Mouse (Mus musculus): ENCODE data around the gene Sox5.

Sox5 gene

DNA sequence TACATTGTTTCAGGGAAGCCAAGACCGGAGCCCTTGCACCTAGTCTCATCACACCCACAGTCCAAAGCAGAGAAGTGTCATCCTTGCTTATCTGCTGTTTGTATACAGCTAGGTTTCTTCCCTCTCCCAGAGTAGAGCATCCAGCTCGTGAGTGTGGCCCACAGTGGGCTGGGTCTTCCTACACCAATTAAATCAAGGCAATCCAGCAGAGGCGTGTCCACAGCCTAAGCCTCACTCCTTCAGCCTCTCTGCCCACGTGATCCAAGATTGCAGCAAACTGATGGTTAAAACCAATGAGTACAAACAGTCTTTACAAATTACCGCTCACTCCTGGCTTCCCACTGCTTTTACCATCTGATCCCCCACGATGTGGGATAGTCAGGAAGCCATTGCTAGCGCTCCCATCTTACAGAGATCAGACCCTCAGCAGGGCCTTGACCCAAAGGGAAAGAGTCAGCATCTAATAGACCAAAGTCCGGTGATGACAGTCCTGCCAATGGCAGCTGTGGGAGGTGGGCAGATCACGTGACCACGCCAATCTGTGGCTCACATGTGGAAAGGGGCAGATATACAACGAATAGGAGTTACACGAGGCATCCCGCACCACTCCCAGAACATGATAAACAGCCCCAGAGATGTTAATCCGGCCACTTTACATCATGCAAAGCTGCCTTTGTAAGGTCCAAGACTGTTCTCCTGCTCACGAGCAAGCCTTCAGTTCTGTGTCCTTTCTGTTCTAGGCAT lies 9.4 kb downstream of the Sox5 start:
- in situ Hi-C loops (cut with MboI, MseI), result no loop called here

DNA sequence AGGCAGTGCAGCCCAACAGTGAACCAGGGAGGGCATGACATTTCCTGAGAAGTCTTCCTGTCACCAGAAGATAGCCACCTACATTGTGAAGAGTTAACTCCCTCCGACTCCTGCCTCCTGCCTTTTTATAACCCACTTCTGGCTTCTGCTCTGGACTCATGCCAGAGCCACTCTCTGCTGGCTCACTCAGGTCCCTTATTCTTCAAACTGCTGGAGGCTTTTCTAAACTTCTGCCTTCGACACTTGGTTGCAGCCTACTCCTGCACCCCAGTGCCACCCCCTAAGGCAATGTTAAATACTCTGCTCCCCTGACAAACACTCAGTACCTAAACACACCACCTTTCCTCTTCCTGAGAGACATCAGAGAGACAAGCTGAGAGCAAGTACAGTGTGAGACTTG lies 12.7 kb downstream of the Sox5 start:
- in situ Hi-C loops (cut with MboI, MseI), result no loop called here

DNA sequence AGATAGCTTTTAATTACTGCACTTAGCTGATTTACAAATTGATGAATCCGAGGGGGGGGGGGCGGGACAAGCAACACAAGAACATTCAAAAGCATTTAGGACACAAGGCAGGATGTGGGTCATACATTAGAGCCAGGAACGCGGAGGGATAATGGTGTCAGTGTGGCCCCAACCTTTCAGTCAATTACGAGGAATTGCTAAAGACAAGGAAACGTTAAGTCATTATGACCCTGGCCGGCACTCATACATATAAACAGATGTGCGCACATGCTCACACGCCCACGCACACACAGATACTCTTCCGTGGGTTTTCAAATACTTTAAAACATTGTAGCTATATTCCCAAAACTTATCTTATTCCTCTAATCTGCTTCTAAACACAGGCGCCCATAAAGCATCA lies 19.9 kb downstream of the Sox5 start:
- in situ Hi-C loops (cut with MboI, MseI), result no loop called here

DNA sequence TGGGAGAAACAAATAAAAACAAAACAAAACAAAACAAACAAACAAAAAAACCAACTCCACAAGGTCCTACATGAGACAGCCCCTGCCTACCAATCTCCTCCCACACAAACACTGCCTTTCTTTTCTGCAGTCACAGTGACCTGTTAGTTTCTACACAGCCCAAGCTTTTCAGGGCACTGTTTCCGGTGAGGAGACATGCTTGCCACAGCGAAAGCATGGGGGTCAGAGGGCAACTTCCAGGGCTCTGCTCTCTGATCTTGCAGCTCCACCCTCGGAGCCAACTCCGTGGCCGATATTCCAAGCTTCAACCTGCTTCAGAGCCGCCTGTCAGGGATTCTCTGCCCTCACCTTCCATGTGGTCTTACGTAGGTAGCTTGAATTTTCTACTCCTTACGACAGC lies 22.6 kb downstream of the Sox5 start:
- in situ Hi-C loops (cut with MboI, MseI), result no loop called here

DNA sequence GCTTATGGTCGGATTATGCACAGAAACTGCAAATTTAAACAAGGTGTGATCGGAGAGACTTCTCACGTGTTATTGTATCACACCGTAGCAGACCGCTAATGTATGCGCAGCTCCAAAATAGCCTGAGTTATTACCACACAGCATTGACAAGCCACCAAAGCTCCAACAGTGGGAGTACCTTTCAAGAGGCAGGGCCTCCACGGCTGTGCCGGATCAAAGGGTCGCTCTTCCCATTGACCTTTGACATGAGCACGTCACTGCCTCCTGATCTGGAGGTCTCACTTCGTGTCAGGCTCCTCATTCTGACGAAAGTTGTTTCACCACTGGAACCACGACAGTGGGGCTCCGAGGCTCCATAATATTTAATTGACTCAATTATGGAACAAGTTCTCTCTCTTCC lies 24.4 kb downstream of the Sox5 start:
- in situ Hi-C loops (cut with MboI, MseI), result no loop called here

DNA sequence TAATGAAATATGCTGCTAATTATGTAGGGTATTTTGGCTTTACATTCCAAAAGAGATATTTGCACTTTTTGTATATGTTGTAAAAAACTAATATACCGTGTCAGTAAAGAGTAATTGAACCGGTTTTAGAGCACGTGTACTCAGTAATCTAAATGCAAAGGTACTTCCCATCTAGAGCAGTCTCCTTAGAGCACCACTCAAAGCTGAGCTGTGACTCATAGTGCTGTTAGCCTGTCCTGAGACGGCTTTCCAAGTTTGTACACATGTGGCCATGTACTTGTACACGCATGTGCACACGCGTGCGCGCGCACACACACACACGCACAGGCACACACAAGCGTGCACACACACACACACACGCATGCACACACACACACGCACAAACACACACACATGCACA lies 25.3 kb downstream of the Sox5 start:
- in situ Hi-C loops (cut with MboI, MseI), result no loop called here

DNA sequence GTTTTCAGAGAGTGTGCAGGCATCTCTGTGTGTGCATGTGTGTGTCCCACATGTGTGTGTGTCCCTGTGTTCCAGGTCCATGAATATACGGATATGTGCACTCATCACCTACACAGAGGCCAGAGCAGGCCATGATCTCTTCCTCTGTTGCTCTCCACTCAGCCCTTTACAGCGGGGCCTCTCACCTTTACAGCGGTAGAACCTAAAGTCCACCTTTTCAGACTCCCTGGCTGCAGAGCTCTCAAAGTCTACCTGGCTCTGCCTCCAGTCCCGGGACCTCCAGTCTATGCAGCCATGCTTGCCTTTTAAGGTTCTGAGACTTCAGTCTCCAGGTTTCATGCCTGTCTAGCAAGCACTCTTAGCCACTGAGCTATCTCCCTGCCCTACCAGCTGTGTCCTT lies 26.5 kb downstream of the Sox5 start:
- in situ Hi-C loops (cut with MboI, MseI), result no loop called here

DNA sequence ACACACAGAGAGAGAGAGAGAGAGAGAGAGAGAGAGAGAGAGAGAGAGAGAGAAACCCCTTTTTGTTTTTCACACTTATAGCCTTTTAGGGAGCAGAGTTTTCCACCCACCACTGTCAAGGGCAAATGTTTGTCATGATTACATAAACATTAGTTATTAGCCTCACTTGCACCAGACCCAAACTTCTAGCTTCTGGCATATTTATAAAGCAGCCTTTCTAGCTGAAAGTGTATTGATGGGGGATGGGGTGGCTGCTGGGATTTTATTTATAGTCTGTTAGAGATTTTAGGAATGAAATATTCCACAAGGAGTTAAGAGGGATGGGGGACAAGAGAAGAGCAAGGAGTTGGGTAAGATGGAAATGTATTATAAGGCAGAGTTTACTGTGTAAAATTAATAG lies 27.4 kb downstream of the Sox5 start:
- in situ Hi-C loops (cut with MboI, MseI), result no loop called here

DNA sequence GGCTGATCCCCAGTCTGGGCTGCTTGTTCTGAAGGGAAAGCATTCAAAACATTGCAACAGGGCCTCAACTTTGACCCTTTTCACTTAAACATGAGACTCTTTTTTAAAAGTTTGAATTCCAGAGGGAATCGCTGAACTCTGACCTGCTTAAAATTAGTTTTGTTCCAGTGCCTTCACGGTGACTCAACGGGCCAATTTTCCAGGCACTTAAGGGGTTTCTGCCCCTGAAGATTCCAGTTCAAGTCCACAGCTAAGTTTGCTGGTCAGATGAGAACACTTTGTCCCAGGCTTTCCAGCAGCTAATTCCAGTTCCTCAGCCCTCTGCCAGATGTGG lies 27.8 kb downstream of the Sox5 start:
- in situ Hi-C loops (cut with MboI, MseI), result no loop called here

DNA sequence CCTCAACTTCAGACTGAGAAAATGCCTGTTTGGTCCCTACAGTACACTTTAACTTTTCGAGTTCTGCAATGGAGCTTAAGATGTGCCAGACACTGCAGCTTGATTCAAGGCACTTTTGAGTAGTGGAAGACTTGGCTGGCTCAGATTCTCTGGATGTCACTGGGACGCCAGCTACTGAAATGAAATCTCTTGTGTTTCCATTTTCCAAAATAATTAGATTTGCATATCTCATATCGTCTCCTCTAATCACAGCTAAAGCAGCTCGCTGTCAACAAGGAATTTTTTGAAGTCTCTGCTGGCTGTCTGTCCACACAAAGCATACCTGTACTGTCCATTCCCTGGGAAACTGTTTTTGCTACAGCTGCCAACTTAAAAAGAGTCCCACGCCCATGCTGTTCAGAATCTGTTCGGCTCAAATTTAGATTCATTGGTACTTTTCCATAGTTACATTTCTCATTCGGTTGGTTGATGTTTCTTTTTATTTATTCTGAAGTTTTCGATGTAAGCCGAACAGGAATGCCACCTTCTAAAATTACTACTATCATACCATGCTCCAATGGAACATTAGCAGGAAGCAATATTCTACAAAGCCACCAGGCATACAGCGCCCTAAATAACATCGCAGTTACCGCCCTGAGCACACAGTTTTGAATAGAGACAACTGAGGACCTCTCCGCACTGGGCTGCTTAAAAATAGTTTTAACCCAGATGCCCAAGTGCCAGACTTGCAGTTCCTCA lies 28.4 kb downstream of the Sox5 start:
- in situ Hi-C loops (cut with MboI, MseI), result no loop called here

DNA sequence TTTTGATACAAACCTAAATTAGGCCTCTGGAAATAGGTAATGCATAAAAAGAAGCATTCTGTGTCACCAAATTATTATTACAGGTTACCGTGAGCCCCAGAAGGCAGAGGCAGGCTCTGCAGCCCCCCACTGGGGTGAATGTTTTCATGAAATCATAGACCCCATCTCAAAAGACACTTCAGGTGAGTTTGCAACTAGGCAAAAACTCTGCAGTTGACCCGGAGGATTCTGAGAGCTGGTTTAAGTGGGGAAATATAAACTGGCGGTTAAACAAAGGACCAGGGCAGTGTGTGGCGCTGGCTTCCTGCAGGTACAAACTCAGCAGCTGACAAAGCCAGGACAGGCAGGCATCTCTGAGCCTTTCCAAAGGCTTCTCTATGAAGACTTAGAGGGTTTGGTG lies 30.2 kb downstream of the Sox5 start:
- in situ Hi-C loops (cut with MboI, MseI), result no loop called here

DNA sequence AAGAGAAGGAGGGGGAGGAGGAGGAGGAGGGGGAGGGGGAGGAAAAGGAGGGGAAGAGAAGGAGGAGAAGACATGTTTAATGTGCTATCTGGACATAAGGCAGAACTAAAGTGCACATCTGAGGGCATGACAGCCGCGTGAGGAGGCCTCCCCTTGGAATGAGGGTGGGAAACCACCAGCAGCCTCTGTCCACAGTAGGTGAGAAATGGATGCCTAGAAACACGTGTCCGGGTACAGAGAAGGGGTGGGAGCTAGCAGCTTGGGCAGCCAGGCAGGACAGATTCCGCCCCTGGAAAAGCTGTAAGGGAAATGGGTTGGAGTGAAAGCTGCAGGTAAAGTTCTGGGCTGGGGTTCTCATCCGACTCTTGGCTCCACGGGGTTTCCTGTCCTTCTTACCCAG lies 31.6 kb downstream of the Sox5 start:
- in situ Hi-C loops (cut with MboI, MseI), result no loop called here

DNA sequence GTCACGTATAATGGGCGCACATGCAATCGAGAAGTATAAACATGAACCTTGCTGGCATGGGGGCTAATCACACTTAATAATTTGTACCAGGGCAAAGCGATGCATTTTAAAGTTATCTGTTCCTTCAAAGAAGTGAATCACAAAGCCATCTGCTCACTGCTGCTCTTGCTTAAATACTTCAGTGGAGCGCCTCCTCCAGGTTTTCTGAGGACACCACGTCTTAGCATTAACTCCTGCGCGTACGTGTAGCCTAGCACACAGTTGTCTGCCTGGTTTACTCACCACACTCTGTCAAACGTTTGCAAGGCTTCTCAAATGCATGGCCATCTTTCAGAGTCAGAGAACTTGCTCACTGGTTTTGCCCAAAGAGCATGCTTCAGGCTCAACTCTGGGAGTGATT lies 35.3 kb downstream of the Sox5 start:
- in situ Hi-C loops (cut with MboI, MseI), result no loop called here

DNA sequence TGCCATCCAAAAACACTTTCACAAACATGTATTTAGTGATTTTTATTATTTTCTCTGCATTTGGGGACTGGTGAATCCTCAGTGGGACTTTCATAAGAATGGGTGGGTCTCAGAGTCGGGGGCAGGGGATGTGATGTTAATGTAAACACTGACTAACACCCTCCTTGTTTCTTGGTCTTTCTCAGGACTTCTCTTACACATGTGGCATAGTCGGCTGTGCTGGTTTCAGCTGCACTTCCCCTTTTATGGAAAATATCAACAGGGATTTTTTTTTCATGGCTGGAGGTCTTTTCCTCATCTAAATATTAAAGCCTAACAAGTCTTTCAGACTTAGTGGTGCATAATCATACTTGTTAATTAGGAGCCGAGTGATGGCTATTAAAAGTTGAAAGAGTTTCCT lies 39.2 kb downstream of the Sox5 start:
- in situ Hi-C loops (cut with MboI, MseI), result no loop called here

DNA sequence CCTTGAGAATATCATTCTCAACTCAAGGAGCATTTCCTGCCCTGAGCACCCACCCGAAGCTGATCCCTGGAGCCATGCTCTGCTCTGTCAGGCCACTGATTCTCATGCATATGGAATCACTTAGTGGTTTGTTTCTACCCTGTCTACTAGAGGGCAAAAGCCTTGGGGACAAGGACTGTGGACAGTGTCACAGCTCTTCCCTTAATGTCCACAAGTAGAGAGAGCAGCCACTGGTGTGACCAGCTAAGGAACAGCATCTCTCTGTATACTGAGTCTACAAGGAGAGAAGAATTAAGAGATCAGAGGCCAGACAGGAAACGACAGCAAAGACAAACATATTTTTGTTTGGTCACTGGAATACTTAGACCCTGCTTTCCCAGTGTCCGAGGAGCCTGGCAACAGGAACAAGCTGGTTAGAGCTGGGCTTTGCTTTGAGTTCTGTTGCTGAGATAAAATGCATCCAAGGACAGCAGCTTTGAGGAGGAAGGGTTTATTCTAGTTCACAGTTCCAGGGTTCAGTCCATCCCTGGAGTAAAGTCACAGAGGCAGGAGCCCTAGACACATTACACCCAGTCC lies 40.6 kb downstream of the Sox5 start:
- in situ Hi-C loops (cut with MboI, MseI), result no loop called here

DNA sequence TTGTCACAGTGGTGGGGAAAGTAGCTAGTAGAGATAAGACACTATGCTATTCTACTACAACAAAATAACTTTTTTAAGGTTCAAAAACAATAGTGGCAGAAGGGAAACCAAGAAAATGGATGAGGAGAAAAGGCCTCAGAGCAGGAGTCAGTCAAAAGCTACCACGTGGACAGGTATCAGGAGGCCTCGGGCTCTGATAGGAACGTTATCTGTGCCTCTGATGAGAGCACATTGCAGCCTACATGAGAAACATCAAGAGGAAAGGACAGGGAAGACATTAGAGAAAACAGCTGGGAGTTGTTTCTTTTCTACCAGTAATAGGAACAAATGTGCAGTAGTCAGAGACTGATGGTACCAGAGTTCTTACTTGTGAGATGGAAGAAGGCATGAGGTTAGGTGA lies 41.4 kb downstream of the Sox5 start:
- in situ Hi-C loops (cut with MboI, MseI), result no loop called here

DNA sequence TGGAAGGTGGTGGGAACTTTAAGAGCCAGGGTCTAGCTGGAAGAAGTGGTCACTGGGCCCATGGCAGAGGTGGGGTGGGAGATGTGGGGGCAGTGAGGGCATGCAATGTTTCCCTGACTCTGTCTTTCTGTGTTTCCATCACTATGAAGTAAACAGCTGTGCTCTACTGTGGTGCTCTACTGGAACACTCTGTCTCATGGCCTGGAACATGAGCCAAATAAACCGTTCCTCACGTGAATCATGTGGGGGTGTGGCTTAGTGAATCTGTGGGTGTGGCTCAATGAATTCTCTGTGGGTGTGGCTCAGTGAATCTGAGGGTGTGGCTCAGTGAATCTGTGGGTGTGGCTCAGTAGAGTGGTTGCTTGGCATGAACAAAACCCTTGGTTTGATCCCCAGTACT lies 42.0 kb downstream of the Sox5 start:
- in situ Hi-C loops (cut with MboI, MseI), result no loop called here

DNA sequence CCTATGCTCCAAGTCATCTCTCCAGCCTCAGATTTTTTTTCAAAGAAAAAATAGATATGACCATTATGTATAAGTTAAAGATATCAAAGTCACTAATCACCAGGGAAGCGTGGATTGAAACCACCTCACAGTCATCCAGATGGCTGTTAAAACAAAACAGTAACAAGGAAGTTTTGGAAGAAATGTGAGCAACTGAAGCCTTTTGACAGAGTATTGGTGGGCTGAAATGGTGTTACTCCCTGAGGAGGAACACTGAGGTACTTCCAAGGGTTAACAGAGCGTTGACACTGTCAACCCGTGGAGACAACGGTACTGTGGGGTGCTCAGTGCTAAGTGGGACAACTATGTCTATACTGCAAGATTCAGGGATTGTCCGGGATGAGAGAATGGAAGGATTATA lies 44.0 kb downstream of the Sox5 start:
- in situ Hi-C loops (cut with MboI, MseI), result no loop called here

DNA sequence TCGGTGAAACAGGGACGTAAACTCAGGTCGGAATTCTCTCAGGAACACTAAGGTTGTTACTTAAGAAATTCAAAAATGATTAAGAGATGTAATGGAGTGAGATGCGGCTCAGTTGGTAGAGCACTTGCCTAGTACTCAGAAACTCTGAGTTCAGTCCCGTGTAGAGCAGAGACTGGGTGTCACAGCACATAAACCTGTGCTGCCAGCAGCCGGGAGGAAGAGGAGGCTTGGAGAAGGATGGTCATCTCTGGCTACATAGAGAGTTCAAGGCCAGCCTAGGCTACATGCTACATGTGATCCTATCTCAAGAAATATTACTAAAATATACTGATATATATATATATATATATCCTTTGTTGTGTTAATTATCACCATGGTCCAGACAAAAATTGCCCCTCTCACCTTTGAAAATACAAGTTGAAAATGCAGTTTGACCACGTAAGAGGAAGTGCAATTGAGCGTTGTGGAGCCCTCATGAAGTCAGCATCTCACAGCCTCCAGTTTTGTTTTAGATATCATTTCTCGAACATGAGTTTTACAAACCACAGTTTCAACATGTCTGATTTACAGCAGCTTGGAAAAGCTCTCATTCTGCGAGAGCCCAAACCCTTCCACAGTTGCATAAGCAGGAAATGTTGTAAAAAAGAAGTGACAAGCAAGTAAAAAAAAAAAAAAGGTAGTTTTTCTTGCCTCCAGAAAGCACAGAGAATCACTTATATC lies 50.4 kb downstream of the Sox5 start:
- in situ Hi-C loops (cut with MboI, MseI), result no loop called here

DNA sequence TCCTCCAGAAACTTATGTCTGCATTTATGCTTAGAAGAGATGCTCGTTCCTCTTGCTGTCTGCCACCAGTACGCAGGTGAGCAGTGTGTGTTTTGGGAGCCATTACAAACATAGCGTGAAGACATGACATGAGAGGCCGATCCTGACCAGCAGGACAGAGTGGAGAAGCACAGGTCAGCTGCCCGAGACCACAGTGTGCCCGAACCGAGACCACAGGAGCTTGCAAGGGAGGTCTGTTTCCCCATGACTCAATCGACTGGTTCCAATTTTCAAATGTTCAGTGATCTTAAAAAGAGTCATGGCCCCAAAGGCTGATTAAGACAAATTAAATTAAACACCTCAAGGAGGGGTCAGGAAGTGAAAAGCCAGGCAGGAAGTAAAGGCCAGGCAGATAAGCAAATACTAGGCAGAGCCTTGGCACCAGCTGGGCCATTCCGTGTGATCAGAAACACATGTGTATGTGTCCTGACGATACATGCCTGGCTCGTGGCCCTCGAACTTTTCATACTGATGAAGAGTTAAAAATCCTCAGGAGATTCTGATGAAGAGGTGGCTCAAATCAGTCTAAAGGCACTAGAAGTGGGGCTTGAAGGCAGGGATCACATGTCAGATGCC lies 58.1 kb downstream of the Sox5 start:
- in situ Hi-C loops (cut with MboI, MseI), result loop anchor here (10.0 kb wide), 1 partner anchor 1711 kb away; no protein-coding TSS in a partner anchor

DNA sequence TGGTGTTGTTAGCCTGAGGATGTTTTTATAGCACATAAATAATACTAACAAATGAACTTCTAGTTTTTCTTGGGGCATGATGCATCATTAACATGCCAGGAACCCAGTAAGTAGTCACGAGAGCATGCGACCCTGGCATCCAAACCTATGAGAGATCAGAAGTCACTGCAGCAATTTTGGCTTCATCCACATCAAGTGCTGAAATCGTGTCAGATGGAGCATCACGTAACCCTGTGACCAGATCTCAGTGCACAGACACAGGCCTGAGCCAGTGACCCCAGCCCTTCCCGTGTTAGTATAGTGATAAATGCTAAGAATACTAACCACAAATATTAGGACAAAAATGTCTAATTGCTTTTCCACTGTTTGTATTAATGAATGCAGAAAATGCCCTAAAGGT lies 58.8 kb downstream of the Sox5 start:
- in situ Hi-C loops (cut with MboI, MseI), result loop anchor here (10.0 kb wide), 1 partner anchor 1712 kb away; no protein-coding TSS in a partner anchor

DNA sequence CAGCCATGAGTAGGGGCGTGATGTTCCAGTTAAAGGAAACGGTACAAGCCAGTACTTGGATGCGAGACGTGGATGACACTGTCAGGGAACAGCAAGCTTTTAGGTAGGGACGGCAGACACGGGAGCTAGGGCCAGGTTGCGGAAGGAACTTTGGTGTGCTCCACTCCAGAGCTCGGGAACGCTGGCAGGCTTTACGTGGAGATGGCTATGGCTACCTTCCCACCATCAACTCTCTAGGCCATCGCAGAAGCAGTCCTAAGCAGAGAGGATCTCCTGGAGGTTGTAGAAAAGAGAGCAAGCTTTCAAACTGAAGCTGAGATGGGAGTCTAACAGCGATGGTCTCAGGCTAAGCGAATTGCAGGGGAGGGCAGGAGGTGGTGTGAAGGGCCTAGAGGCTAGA lies 60.9 kb downstream of the Sox5 start:
- in situ Hi-C loops (cut with MboI, MseI), result loop anchor here (10.0 kb wide), 1 partner anchor 1714 kb away; no protein-coding TSS in a partner anchor
